Comparison of ENCODE assay signal across 20 mouse cellular contexts in the genomic region with DNA sequence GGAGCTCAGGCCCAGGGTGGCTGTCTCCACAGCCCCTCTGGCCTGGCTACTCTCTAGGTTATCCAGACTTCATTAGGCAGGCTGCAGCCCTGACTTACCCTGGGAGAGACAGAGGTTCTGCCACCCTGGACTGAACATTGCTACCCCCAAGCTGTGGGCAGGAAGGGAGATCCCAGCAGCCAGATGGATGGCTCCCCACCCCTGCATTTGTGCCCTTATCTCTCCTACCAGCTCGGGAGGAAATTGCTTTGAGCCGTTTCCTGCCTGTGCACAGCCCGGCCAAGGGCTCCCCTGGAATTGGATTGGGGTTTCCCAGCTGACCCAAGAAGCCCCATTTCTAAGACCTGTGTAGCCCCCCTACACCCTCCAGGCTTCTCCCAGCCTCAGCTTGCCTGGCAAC. TPM values are rescaled to one million over a fixed set of nuclear protein-coding genes. Genes with fewer than 3 reads are reported as not detected.
A peak's percentile ranks its signal among the peaks of the same experiment; 100 is the strongest.
DNase-seq lines count a peak whose midpoint lies in the region; ATAC-seq and TF ChIP-seq lines count a peak whose summit lies in the region.
"Had no signal": no experiment of that assay in that cellular context is flagged by ENCODE, and none has a peak within 500 bp of the region (broad histone marks: within the 10 kb centered on the region; RNA-seq: fewer than 3 reads in every experiment).

No protein-coding gene starts in this region.

- H3K9me3 ChIP-seq in heart, embryonic 11.5 days (replicated peaks; ENCODE audit: control insufficient read depth, low read length): no peaks in the 10 kb centered on the region
- H3K9me3 ChIP-seq in hindbrain, embryonic 13.5 days: no peaks in the 10 kb centered on the region
- no peaks in the 10 kb centered on the region for H3K9me3 ChIP-seq in hindbrain, embryonic 11.5 days (ENCODE audit: control insufficient read depth, low read length)
- H3K9me3 ChIP-seq: embryonic facial prominence, embryonic 10.5 days; forebrain, embryonic 13.5 days; midbrain, embryonic 15.5 days had no signal

- no peak for DNase-seq in heart, adult 8-10 months (ENCODE audit: low spot score)
- no peak for DNase-seq in hindbrain, embryonic 11.5 days (ENCODE audit: low spot score)
- peak; percentile 30 for DNase-seq in lung, postnatal 14 days
- no peak for DNase-seq in left cerebral cortex, adult 2 months (ENCODE audit: extremely low spot score in 1 of 2, low spot score in 2 of 2)
- DNase-seq in thymus, postnatal 14 days: no peak
- DNase-seq: adrenal gland, adult 8-10 months; cerebellum, postnatal 25 days; gastrocnemius, postnatal 25 days; kidney, adult 18-20 months; kidney, postnatal 10 days; right cerebral cortex, adult 18-20 months; thymus, adult 2 months had no signal

- peak overlapping the region; percentile 43 for H3K9ac ChIP-seq in heart, embryonic 11.5 days (ENCODE audit: low read depth, low read length)
- peak overlapping the region; percentile 46; the same call in 1 of the 2 replicates for H3K9ac ChIP-seq in hindbrain, embryonic 13.5 days
- H3K9ac ChIP-seq in hindbrain, embryonic 11.5 days (ENCODE audit: low read depth, low read length): no peak overlapping the region
- H3K9ac ChIP-seq: forebrain, embryonic 13.5 days; midbrain, embryonic 15.5 days had no signal

- no peaks in the 10 kb centered on the region for H3K27me3 ChIP-seq in heart, embryonic 11.5 days (ENCODE audit: control insufficient read depth, insufficient read depth, low read length)
- H3K27me3 ChIP-seq in hindbrain, embryonic 13.5 days: no peaks in the 10 kb centered on the region
- H3K27me3 ChIP-seq in hindbrain, embryonic 11.5 days (ENCODE audit: control insufficient read depth, insufficient read depth, low read length): no peaks in the 10 kb centered on the region
- H3K27me3 ChIP-seq: forebrain, embryonic 13.5 days; midbrain, embryonic 15.5 days had no signal

- intact Hi-C loops in left cerebral cortex, adult 2 months (cut with DNase I): no loop called here

- ATAC-seq in heart, embryonic 11.5 days (replicated peaks; ENCODE audit: insufficient number of reproducible peaks, low FRiP score, low TSS enrichment): no peak
- no peak for ATAC-seq in hindbrain, embryonic 13.5 days (ENCODE audit: low FRiP score)
- ATAC-seq in hindbrain, embryonic 11.5 days (ENCODE audit: low FRiP score): no peak
- ATAC-seq in common myeloid progenitor, adult 5-6 weeks (replicated peaks; ENCODE audit: low read depth, poor library complexity, severe bottlenecking): peak; percentile 60; the same call in 1 of the 2 replicates
- ATAC-seq: forebrain, embryonic 13.5 days; hindbrain, postnatal 0 days; midbrain, embryonic 15.5 days had no signal

- peak overlapping the region; percentile 68 for H3K27ac ChIP-seq in heart, embryonic 11.5 days (ENCODE audit: low read depth, low read length)
- H3K27ac ChIP-seq in hindbrain, embryonic 13.5 days: no peak overlapping the region
- H3K27ac ChIP-seq in hindbrain, embryonic 11.5 days (ENCODE audit: low read depth, low read length): no peak overlapping the region
- no peak overlapping the region for H3K27ac ChIP-seq in left cerebral cortex, adult 2 months
- H3K27ac ChIP-seq: embryonic facial prominence, embryonic 10.5 days; forebrain, embryonic 13.5 days; hindbrain, postnatal 0 days; midbrain, embryonic 15.5 days had no signal

- H3K4me2 ChIP-seq in heart, embryonic 11.5 days: peak overlapping the region; percentile 7; the same call in 1 of the 2 replicates
- H3K4me2 ChIP-seq in hindbrain, embryonic 13.5 days: no peak overlapping the region
- H3K4me2 ChIP-seq in hindbrain, embryonic 11.5 days (replicated peaks; ENCODE audit: low read depth, low read length): no peak overlapping the region
- H3K4me2 ChIP-seq: forebrain, embryonic 13.5 days; midbrain, embryonic 15.5 days had no signal

- H3K36me3 ChIP-seq in heart, embryonic 11.5 days (ENCODE audit: control insufficient read depth, insufficient read depth, low read length): no peaks in the 10 kb centered on the region; the same call in 1 of the 2 replicates
- peaks cover 16% of the 10 kb centered on the region for H3K36me3 ChIP-seq in hindbrain, embryonic 13.5 days
- no peaks in the 10 kb centered on the region for H3K36me3 ChIP-seq in hindbrain, embryonic 11.5 days (ENCODE audit: control insufficient read depth, insufficient read depth, low read length)
- H3K36me3 ChIP-seq: embryonic facial prominence, embryonic 10.5 days; midbrain, embryonic 15.5 days had no signal

- H3K4me1 ChIP-seq in heart, embryonic 11.5 days (ENCODE audit: control insufficient read depth, insufficient read depth, low read length): peaks cover 55% of the 10 kb centered on the region
- peaks cover 32% of the 10 kb centered on the region for H3K4me1 ChIP-seq in hindbrain, embryonic 13.5 days (replicated peaks)
- peaks cover 4% of the 10 kb centered on the region; the same call in 1 of the 2 replicates for H3K4me1 ChIP-seq in hindbrain, embryonic 11.5 days (replicated peaks; ENCODE audit: control insufficient read depth, insufficient read depth, low read length)

- no peak for TF ChIP-seq CTCF in left cerebral cortex, adult 2 months (IDR thresholded peaks at IDR 0.05)

- 6% methylated on average over 3 of the region's 3 CpGs for WGBS in heart, embryonic 11.5 days (ENCODE audit: insufficient replicate concordance)
- 58% methylated on average over 3 of the region's 3 CpGs for WGBS in hindbrain, embryonic 13.5 days
- 66% methylated on average over 3 of the region's 3 CpGs for WGBS in hindbrain, embryonic 11.5 days

- no peak overlapping the region for H3K4me3 ChIP-seq in heart, embryonic 11.5 days (ENCODE audit: low read depth, low read length)
- H3K4me3 ChIP-seq in hindbrain, embryonic 13.5 days: no peak overlapping the region
- H3K4me3 ChIP-seq in hindbrain, embryonic 11.5 days (ENCODE audit: low read depth, low read length): no peak overlapping the region
- no peak overlapping the region for H3K4me3 ChIP-seq in left cerebral cortex, adult 2 months
- H3K4me3 ChIP-seq: embryonic facial prominence, embryonic 10.5 days; forebrain, embryonic 13.5 days; midbrain, embryonic 15.5 days had no signal

RNA-seq across cellular contexts. Expression of gene Hcn4, which starts 23.8 kb away (rescaled TPM):
- polyA plus RNA-seq in heart, embryonic 11.5 days (2014; fragmentation: Nextera tagmentation; extraction: Ambion mirVana): 3.0 and 3.2 TPM in 2 replicates
- total RNA-seq in heart, adult 8-10 months (2022): 10 to 100 TPM in 1 of 4 experiments, 1 to 10 TPM in 3; 5.5 to 11.1 (median 7.2) TPM
- polyA plus RNA-seq in hindbrain, embryonic 13.5 days (2015; fragmentation: Nextera tagmentation; extraction: Ambion mirVana): 3.0 and 3.1 TPM in 2 replicates
- polyA plus RNA-seq in hindbrain, embryonic 11.5 days (2014; fragmentation: Nextera tagmentation; extraction: Ambion mirVana): 1.3 and 1.5 TPM in 2 replicates
- not detected in 2 replicates for total RNA-seq in common myeloid progenitor, adult 5-6 weeks (2017)
- 1 to 10 TPM; 6.6 to 7.8 TPM for total RNA-seq in left cerebral cortex, adult 2 months (2021)
- polyA plus RNA-seq: liver, embryonic 16.5 days had no signal
